Mouse (Mus musculus): ENCODE measurements at regions not wholly inside any gene's neighbourhood (a gene's known extent, or its start where the extent isn't known, plus 50 kb on each side); places are given as distances from the start of the nearest gene placed in this dataset.
A peak's percentile ranks its signal among the peaks of the same experiment; 100 is the strongest.
"Not testable (repeated sequence)": the region's sequence is repeated elsewhere in the genome, so short reads cannot be mapped to it uniquely, and the experiment has no call there.

GRCm38 (mm10) chr3:8161997-8162756 lies 1447.7 kb downstream of the Zfp704 start:
- no peak for DNase-seq

GRCm38 (mm10) chr3:8143016-8143415 lies 1466.9 kb downstream of the Zfp704 start:
- DNase-seq, result no peak

DNA sequence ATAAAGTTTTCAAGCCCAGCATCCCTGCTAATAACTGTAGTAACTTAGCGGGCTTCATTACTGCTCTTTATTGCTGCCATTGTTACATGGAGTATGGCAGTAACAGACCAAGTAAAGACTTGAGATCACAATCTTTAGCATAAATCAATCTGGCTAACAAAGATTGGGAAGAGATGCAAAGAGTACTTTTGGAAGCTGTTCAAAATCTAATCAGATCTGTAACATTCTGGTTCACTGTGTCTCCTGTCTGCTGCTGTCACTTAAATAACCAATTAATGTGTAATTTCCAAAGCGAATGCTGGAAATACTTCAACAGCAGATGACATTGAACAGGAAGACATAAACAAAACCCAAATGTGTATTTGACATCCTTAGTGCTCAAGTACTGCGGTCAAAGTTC lies 1467.7 kb downstream of the Zfp704 start:
- no peak for DNase-seq

GRCm38 (mm10) chr3:8141664-8142084 lies 1468.2 kb downstream of the Zfp704 start:
- DNase-seq, result no peak

GRCm38 (mm10) chr3:8123641-8124040 lies 1486.2 kb downstream of the Zfp704 start:
- DNase-seq, result not testable (repeated sequence)

DNA sequence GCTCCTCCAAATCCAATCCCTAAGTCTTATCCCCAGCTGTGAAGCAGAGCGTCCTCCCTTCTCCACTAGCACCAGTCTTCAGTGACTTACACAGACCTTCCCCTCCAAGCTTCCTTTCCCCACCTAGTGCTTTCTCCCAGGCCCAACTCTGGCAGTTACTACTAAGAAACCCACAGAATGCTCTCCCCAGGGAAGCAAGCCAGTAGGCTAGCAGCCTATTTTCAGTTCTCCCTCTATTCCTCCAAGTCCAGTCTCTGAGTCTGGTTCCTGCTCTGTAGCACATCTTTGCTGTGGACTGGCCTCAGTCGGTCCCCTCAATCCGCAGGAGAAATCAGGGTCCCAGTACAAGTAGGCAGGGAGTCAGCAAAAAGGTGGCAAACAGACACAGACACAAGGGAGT lies 1486.7 kb downstream of the Zfp704 start:
- no peak for DNase-seq

- DNase-seq, result no peak
These were observed 1478.0 kb upstream of the 1700008P02Rik start for GRCm38 (mm10) chr3:8098291-8098690.

GRCm38 (mm10) chr3:8084749-8085148 lies 1464.5 kb upstream of the 1700008P02Rik start:
- DNase-seq, result no peak

GRCm38 (mm10) chr3:8053711-8054110 lies 1433.5 kb upstream of the 1700008P02Rik start:
- DNase-seq, result no peak

DNA sequence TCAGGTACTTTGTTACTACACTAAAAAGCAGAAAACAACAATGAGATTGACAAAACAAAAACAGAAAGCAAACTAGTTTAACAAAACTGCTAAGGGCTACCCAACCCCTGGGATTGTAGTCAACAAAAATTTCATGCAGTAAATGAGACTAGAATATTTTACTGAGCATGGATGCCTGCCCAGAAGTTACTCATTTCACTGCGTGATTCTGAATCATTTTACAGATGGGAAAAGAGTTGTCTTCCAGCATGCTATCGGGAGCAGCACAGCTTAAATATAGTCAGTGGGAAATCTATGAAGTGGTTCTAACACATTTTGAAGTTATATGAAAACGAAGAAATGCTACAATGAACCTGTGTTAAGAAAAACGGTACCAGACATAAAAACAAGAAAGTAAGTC lies 1430.9 kb upstream of the 1700008P02Rik start:
- DNase-seq, result no peak

DNA sequence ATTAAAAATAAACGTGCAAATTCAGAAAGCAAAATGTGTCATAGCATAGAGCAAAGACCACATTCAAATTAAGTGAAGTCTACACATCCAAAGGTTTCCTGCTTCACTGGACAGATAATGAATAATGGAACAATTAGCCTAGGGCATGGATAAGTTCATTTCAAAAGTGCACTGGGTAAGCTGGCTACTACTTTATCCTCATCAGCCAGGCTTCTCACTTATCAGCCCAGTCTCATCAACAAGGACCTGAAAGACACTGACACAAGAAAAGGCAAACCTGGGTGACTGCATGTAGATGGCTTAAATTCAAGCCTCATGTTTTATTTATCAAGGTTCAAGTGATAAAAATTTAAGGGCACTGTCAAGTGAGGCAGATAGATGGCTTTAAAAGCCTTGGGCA lies 1429.5 kb upstream of the 1700008P02Rik start:
- DNase-seq, result no peak

GRCm38 (mm10) chr3:8046348-8046747 lies 1426.1 kb upstream of the 1700008P02Rik start:
- DNase-seq, result no peak

- DNase-seq, result no peak
These were observed 1416.5 kb upstream of the 1700008P02Rik start for GRCm38 (mm10) chr3:8036697-8037096.

DNA sequence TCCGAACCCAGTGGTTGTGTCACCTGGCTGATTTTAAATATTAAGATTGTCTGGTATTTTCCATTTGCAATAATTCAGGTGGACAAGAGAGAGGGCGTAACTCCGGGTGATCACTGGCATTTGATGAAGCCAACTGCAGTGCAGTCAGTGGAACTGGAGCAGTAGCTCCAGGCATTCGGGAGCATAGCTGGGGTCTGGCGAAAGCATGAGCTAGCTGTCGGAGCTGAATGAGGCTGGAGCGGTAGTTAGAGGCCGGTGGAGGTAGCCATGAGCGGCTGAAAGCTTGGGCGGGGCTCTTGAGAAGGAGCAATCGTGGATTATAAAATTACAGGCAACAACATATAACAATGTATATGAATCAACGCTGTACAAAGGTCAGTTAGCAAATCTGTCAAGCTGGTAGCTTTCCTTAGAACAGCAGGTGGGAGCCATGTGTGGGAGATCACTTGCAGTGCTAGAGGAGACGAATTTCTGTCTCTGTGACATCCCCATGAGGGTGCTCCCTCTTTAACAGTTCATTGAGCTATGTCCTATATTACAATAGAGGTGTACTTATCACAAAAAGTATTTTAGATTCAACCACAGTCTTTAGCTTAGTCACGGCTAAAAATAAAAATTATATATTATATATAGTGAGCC lies 1415.0 kb upstream of the 1700008P02Rik start:
- DNase-seq, result no peak

DNA sequence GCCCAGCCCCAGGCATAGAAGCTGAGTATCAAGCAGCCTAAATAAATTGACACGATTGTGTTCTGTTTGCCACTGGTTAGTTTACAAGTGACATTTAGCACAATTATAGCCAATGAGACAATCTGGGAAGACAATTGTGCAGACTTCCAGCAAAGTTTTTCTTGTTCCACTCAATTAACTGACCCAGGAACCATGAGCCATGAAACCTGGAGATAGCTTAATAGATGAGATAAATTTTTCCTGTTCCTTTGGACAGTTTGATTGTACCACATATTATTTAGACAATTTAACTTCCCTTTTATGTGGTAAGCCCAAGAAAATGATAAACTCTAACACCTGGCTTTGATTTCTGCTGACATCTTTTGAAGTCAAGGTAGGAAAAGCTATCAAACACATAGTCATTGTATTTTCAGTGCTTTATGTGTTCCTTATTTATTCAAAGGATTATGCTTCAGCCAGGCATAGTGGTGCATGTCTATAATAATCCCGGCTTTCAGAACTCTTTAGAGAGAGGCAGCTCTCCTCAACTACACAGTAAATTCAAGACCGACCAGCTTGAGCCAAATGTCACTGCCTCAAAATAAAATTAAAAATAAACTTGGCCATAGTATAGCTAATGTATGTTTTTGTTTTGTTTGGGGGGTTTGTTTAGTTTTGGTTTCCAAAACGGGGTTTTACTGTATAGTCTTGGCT lies 1406.2 kb upstream of the 1700008P02Rik start:
- no peak for DNase-seq

- no peak for DNase-seq
These were observed 1402.4 kb upstream of the 1700008P02Rik start for GRCm38 (mm10) chr3:8022654-8023053.

DNA sequence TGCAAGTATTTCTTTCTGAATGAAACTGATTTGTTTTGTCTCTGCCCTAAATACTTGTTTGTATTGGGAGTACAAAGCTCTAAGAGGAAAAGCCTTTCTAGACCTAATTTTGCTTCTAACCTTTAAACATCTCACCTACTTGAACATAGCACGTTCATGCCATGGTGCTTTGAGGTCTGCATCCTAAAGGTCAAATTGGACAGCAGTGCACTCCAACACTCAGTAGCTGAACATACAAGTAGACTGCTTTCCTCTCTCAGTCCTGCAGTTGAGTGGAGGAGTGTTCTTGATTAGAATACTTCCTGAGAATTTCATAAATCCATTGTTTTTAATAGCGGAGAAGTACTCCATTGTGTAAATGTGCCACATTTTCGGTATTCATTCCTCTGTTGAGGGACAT lies 1397.2 kb upstream of the 1700008P02Rik start:
- DNase-seq, result no peak

DNA sequence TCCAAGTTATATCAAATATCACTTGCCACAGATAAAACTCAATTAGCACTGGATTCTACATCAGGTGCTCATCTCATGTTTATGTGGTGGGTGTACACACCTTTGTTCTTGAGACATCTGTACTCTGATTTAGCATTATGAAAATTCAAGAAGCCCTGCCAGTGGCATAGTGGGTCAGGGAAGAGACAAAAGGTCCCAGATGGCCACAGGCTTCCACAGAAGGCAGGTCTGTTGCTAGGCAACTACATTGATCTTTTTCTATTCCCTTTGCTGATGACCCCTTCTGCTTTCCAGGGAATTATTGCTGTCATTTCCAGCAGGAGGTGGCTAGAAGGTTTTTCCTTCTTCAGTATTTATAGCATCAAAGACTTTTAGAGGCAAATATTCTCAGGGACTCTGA lies 1396.7 kb upstream of the 1700008P02Rik start:
- DNase-seq, result no peak

DNA sequence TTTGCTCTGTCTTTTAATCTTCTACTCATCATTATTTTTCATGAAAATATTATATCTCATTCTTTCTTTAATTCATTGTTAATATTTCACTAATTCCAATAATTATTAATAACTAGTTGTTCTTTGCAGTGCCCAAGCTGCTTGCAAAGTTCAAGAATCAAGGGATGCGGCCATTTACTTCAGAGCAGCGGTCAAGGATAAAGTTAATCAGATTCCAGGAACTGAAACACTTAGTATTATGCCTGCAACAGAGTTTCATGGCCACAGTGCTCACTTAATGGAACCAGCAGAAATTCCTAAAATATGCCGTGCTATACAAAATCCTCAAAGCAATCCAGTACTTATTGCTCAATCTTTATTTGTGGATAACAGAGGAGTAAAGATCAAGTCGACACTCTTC lies 1389.7 kb upstream of the 1700008P02Rik start:
- DNase-seq, result no peak

DNA sequence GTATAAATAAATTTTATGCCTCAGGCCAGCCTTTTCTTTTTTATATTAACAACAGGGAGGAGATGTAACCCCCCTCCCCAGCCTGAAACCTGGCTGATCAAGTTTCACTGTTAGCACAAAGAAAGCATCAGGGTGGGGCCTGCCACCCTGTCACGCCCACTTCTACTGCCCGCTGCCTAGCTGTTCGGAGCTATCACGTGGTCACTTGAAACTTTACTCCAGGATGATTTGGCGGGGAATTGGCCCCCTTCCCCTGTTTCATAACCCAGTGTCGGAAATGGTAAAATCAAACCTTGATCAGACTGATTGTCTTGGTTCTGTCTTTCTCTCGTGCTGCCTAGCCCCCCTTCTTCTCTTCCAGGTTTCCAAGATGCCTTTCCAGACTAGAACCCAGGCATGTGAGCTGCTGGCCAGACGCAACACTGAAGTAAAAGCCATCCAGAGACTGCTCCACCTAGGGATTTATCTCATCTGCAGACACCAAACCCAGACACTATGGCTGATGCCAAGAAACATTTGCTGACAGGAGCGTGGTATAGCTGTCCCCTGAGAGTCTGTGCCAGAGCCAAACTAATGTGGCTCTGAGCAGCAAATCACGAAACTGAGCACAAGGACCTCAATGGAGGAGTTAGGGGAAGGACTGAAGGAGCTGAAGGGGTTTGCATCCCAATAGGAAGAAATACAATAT lies 1386.6 kb upstream of the 1700008P02Rik start:
- DNase-seq, result peak; percentile 59

- DNase-seq, result peak; percentile 30
These were observed 1386.0 kb upstream of the 1700008P02Rik start for GRCm38 (mm10) chr3:8006273-8006672.

DNA sequence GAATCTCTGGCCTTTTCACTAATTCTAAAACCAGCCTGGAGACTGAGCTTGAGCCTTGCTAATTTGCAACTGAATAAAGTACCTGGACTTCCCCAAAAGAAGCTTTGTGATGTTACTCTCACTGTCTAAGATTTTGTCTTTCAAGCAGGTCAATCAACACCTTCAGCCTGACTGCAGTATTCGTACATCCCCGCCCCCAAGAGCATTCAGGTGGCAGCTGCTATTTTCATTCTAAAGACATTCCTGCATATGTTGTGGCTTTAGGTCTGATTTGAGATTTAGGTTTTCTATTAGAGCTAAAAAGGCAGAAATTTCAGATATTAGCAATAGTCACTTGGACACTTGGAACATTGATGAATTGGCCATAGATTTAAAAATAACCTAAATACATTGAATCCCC lies 1385.4 kb upstream of the 1700008P02Rik start:
- DNase-seq, result not testable (repeated sequence)

GRCm38 (mm10) chr3:8004271-8004670 lies 1384.0 kb upstream of the 1700008P02Rik start:
- DNase-seq, result no peak

Data from kidney, adult 18-20 months (tissue).